Mouse (Mus musculus) forebrain, postnatal 0 days (tissue): ENCODE results near the gene Glud1. TPM values are rescaled to one million over a fixed set of nuclear protein-coding genes. Genes with fewer than 3 reads are reported as not detected.

Source experiments
- ATAC-seq: fragments of 200-750 bp; cut with Nextera tagmentation; 2 replicates; pipeline ENCODE4 v1.8.0; 2017; ENCODE audit warnings: mild to moderate bottlenecking, moderate library complexity
- DNase-seq: peaks from one replicate; pipeline ENCODE4 v3.0.0-alpha.2; 2015
- H3K27ac ChIP-seq: fragments of 300-500 bp; sonication (generic); 2 replicates; pipeline ENCODE4 v1.5.1; 2014; ENCODE audit warnings: low read depth, mild to moderate bottlenecking, antibody characterized with exemption, low read length, moderate library complexity, mixed read lengths
- H3K27me3 ChIP-seq: fragments of 300-500 bp; sonication (generic); 2 replicates; pipeline ENCODE4 v1.6.1; 2014; ENCODE audit warnings: mild to moderate bottlenecking, low read length, mixed read lengths; ENCODE audit not compliant: insufficient read depth
- H3K36me3 ChIP-seq: fragments of 300-500 bp; sonication (generic); 2 replicates; pipeline ENCODE4 v1.6.1; 2014; ENCODE audit warnings: mild to moderate bottlenecking, moderate library complexity; ENCODE audit not compliant: insufficient read depth
- H3K4me1 ChIP-seq: fragments of 300-500 bp; sonication (generic); 2 replicates; pipeline ENCODE4 v1.6.1; 2014; ENCODE audit warnings: antibody characterized with exemption; ENCODE audit not compliant: insufficient read depth
- H3K4me2 ChIP-seq: fragments of 300-500 bp; sonication (generic); 2 replicates; pipeline ENCODE4 v1.6.1; 2014; ENCODE audit warnings: low read depth, mild to moderate bottlenecking, moderate library complexity
- H3K4me3 ChIP-seq: fragments of 300-500 bp; sonication (generic); 2 replicates; pipeline ENCODE4 v1.5.1; 2014; ENCODE audit warnings: low read depth, low read length, mixed read lengths
- H3K9ac ChIP-seq: fragments of 300-500 bp; sonication (generic); 2 replicates; pipeline ENCODE4 v1.6.1; 2014; ENCODE audit warnings: mild to moderate bottlenecking
- H3K9me3 ChIP-seq: fragments of 300-500 bp; sonication (generic); 2 replicates; pipeline ENCODE4 v1.6.1; 2016; ENCODE audit warnings: low read length
- CTCF ChIP-seq: sonication (generic); IDR thresholded peaks from 2 replicates; pipeline ENCODE4 v1.5.1; 2016; ENCODE audit warnings: antibody characterized with exemption, control low read depth, low read depth
- WGBS: fragments of 180-500 bp; shearing (Covaris S2); extraction: QIAGEN DNeasy Blood & Tissue Kit; methylation state at CpG from one replicate; pipeline ENCODE4 v1.1.7; 2014; 5-methylcytosine and 5-hydroxymethylcytosine counted together
- polyA plus RNA-seq: library from polyadenylated mRNA; unstranded; fragments of >200 nt; fragmentation: Nextera tagmentation; extraction: Ambion mirVana; gene quantifications from 2 replicates; pipeline ENCODE4 v1.2.1, GENCODE M21; 2015
- total RNA-seq: library from RNA; depleted of rRNA; stranded (reverse); fragments of >200 nt; gene quantifications from 2 replicates; pipeline ENCODE4 v1.2.3, GENCODE M21; 2014

Gene Glud1
- total and polyA plus RNA-seq, 2 experiments from 2014 or later, result 114 to 179 TPM

GRCm38 (mm10) chr14:34339446-34339845 is 28.9 kb downstream of the Glud1 start:
- H3K36me3 ChIP-seq, result peaks cover 69% of the 10 kb centered on the region
- TF ChIP-seq CTCF, result no peak
- H3K4me2 ChIP-seq, result no peak overlapping the region
- 23% methylated on average over 1 of the region's 1 CpGs for WGBS
- no peak overlapping the region for H3K27ac ChIP-seq
- ATAC-seq, result peak; percentile 38; the same call in 1 of the 2 replicates
- H3K4me3 ChIP-seq, result no peak overlapping the region
- no peaks in the 10 kb centered on the region for H3K9me3 ChIP-seq
- no peaks in the 10 kb centered on the region for H3K27me3 ChIP-seq
- DNase-seq, result peak; percentile 18
- H3K9ac ChIP-seq, result no peak overlapping the region
- no peaks in the 10 kb centered on the region for H3K4me1 ChIP-seq

- no peak overlapping the region for H3K27ac ChIP-seq
- no peak overlapping the region for H3K4me3 ChIP-seq
- DNase-seq (no peak), ATAC-seq (no peak)
- peaks cover 46% of the 10 kb centered on the region for H3K36me3 ChIP-seq
- no peaks in the 10 kb centered on the region for H3K27me3 ChIP-seq
- H3K4me2 ChIP-seq, result no peak overlapping the region
- H3K9ac ChIP-seq, result no peak overlapping the region
- 86% methylated on average over 4 of the region's 4 CpGs for WGBS
- no peak for TF ChIP-seq CTCF
- no peaks in the 10 kb centered on the region for H3K9me3 ChIP-seq
- H3K4me1 ChIP-seq, result no peaks in the 10 kb centered on the region
These were observed 31.5 kb downstream of the Glud1 start for GRCm38 (mm10) chr14:34341993-34342392.

GRCm38 (mm10) chr14:34343078-34343477 is 32.6 kb downstream of the Glud1 start:
- no peak for TF ChIP-seq CTCF
- H3K9me3 ChIP-seq, result no peaks in the 10 kb centered on the region
- no peak overlapping the region for H3K9ac ChIP-seq
- ATAC-seq (no peak), DNase-seq (no peak)
- peaks cover 36% of the 10 kb centered on the region for H3K36me3 ChIP-seq
- H3K4me1 ChIP-seq, result no peaks in the 10 kb centered on the region
- no peak overlapping the region for H3K27ac ChIP-seq
- no peaks in the 10 kb centered on the region for H3K27me3 ChIP-seq
- WGBS, result 94% methylated on average over 4 of the region's 4 CpGs
- no peak overlapping the region for H3K4me3 ChIP-seq
- H3K4me2 ChIP-seq, result no peak overlapping the region

GRCm38 (mm10) chr14:34344361-34344760 is 33.8 kb downstream of the Glud1 start:
- Histone ChIP-seq H3K9me3 (no peaks in the 10 kb centered on the region), H3K27me3 (no peaks in the 10 kb centered on the region), H3K4me1 (no peaks in the 10 kb centered on the region), H3K4me3 (no peak overlapping the region), H3K4me2 (no peak overlapping the region), H3K9ac (no peak overlapping the region), H3K27ac (no peak overlapping the region), H3K36me3 (peaks cover 27% of the 10 kb centered on the region)
- WGBS, result 59% methylated on average over 5 of the region's 5 CpGs
- no peak for DNase-seq
- ATAC-seq, result no peak
- no peak for TF ChIP-seq CTCF

GRCm38 (mm10) chr14:34345771-34346566 is 35.4 kb downstream of the Glud1 start:
- peak; percentile 18 for DNase-seq

GRCm38 (mm10) chr14:34347084-34347483 is 36.6 kb downstream of the Glud1 start:
- Histone ChIP-seq H3K36me3 (peaks cover 15% of the 10 kb centered on the region), H3K9me3 (no peaks in the 10 kb centered on the region), H3K27ac (no peak overlapping the region), H3K4me3 (no peak overlapping the region), H3K4me2 (no peak overlapping the region), H3K4me1 (no peaks in the 10 kb centered on the region), H3K9ac (no peak overlapping the region), H3K27me3 (no peaks in the 10 kb centered on the region)
- no peak for TF ChIP-seq CTCF
- DNase-seq (no peak), ATAC-seq (no peak)
- 91% methylated on average over 5 of the region's 5 CpGs for WGBS

More at GRCm38 (mm10) chr14:34345771-34346566, 35.4 kb downstream of the Glud1 start:
- Histone ChIP-seq H3K4me1 (no peaks in the 10 kb centered on the region), H3K9ac (no peak overlapping the region), H3K36me3 (peaks cover 24% of the 10 kb centered on the region), H3K27ac (no peak overlapping the region), H3K4me2 (no peak overlapping the region), H3K9me3 (no peaks in the 10 kb centered on the region), H3K27me3 (no peaks in the 10 kb centered on the region), H3K4me3 (no peak overlapping the region)
- peak; percentile 55 for ATAC-seq
- peak; percentile 53; the same call in 1 of the 2 replicates for TF ChIP-seq CTCF
- WGBS, result 67% methylated on average over 12 of the region's 12 CpGs

GRCm38 (mm10) chr14:34348301-34348700 is 37.8 kb downstream of the Glud1 start:
- Histone ChIP-seq H3K9ac (no peak overlapping the region), H3K27ac (no peak overlapping the region), H3K9me3 (no peaks in the 10 kb centered on the region), H3K36me3 (peaks cover 9% of the 10 kb centered on the region), H3K4me2 (no peak overlapping the region), H3K4me3 (no peak overlapping the region), H3K27me3 (no peaks in the 10 kb centered on the region), H3K4me1 (no peaks in the 10 kb centered on the region)
- ATAC-seq, result no peak
- WGBS, result 75% methylated on average over 7 of the region's 7 CpGs
- DNase-seq, result no peak
- no peak for TF ChIP-seq CTCF
